Comparison of ENCODE assay signal across 21 mouse cellular contexts in genomic region chr11:83839451-83839850, GRCm38 (mm10). TPM values are rescaled to one million over a fixed set of nuclear protein-coding genes. Genes with fewer than 3 reads are reported as not detected.
"Had no signal": no experiment of that assay in that cellular context is flagged by ENCODE, and none has a peak within 500 bp of the region (broad histone marks: within the 10 kb centered on the region; RNA-seq: fewer than 3 reads in every experiment).

No protein-coding gene starts in this region.

- H3K4me2 ChIP-seq: limb, embryonic 13.5 days; liver, embryonic 13.5 days; lung, embryonic 14.5 days; midbrain, embryonic 12.5 days; midbrain, embryonic 15.5 days; neural tube, embryonic 12.5 days; neural tube, embryonic 15.5 days had no signal

- ATAC-seq: hindbrain, postnatal 0 days; inflammation-experienced regulatory T-cells, adult 6 months; intestine, embryonic 16.5 days; liver, postnatal 0 days; lung, postnatal 0 days; midbrain, embryonic 15.5 days had no signal

- H3K4me3 ChIP-seq: limb, embryonic 10.5 days; limb, embryonic 13.5 days; liver, embryonic 13.5 days; midbrain, embryonic 12.5 days; midbrain, embryonic 15.5 days; neural tube, embryonic 12.5 days; neural tube, embryonic 15.5 days had no signal

- H3K27me3 ChIP-seq: midbrain, embryonic 12.5 days; neural tube, embryonic 12.5 days had no signal

- DNase-seq: liver; liver, embryonic 13.5 days; liver, postnatal 0 days; lung, embryonic 14.5 days; right cerebral cortex, adult 18-20 months; right cerebral cortex, postnatal 14 days; right cerebral cortex, postnatal 4 days; thymus, postnatal 25 days had no signal

- H3K9me3 ChIP-seq: limb, embryonic 10.5 days; limb, embryonic 13.5 days; liver, embryonic 13.5 days; midbrain, embryonic 12.5 days; midbrain, embryonic 15.5 days; neural tube, embryonic 12.5 days; neural tube, embryonic 15.5 days had no signal

- H3K27ac ChIP-seq: hindbrain, postnatal 0 days; limb, embryonic 10.5 days; limb, embryonic 13.5 days; liver, embryonic 13.5 days; macrophage; midbrain, embryonic 12.5 days; midbrain, embryonic 15.5 days; neural tube, embryonic 12.5 days; neural tube, embryonic 15.5 days; stomach, postnatal 0 days had no signal

- H3K9ac ChIP-seq: limb, embryonic 13.5 days; liver, embryonic 13.5 days; liver, postnatal 0 days; lung, embryonic 14.5 days; midbrain, embryonic 12.5 days; midbrain, embryonic 15.5 days; neural tube, embryonic 12.5 days; neural tube, embryonic 15.5 days had no signal

- H3K36me3 ChIP-seq: limb, embryonic 10.5 days; limb, embryonic 13.5 days; liver, embryonic 13.5 days; midbrain, embryonic 12.5 days; midbrain, embryonic 15.5 days; neural tube, embryonic 12.5 days; neural tube, embryonic 15.5 days had no signal

- H3K4me1 ChIP-seq: limb, embryonic 10.5 days; limb, embryonic 13.5 days; liver, embryonic 13.5 days; midbrain, embryonic 12.5 days; midbrain, embryonic 15.5 days; neural tube, embryonic 12.5 days; neural tube, embryonic 15.5 days had no signal

RNA-seq across cellular contexts. Expression of gene Hnf1b, which starts 10.4 kb away (rescaled TPM):
- polyA plus RNA-seq: inflammation-experienced regulatory T-cells, adult 6 months; limb, embryonic 10.5 days; limb, embryonic 13.5 days; macrophage; midbrain, embryonic 12.5 days; thymus, postnatal 0 days had no signal
